Mouse (Mus musculus): ENCODE measurements around the gene Micu1.

DNA sequence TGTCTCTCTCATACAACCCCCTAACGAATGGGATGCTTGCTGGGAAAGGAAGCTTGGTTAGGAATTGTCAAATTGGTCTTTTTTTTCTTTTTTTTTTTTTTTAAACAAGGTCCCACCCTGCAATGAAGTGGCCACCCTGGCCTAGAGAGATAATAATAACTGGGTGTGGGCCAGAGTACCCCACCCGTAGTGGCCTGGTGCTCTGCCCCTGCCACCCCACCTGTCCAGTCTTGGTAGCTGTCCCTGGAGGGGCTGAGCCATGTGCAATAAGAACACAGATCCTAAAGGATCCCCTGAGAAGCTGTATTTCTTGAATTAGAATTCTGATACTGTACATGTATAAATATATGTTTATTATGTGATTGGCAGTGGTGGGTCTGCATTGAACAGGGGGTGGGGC, 196.7 kb downstream of the Micu1 start:
- TF ChIP-seq CTCF (IDR thresholded peaks at IDR 0.05; ENCODE audit: borderline replicate concordance, insufficient read depth, low read length) (no peak), POLR2A (IDR thresholded peaks at IDR 0.05; ENCODE audit: low read depth, low read length) (no peak)
